Mouse (Mus musculus) hindbrain, embryonic 10.5 days (tissue): ENCODE data around the gene Egflam. TPM values are rescaled to one million over a fixed set of nuclear protein-coding genes. Genes with fewer than 3 reads are reported as not detected.

ENCODE experiments used
- DNase-seq: peaks from one replicate; pipeline ENCODE4 v3.0.0-alpha.2; 2017; ENCODE audit warnings: low spot score
- H3K27ac ChIP-seq: fragments of 300-500 bp; sonication (generic); 2 replicates; pipeline ENCODE4 v1.5.1; 2016; ENCODE audit warnings: mild to moderate bottlenecking, moderate library complexity
- H3K27me3 ChIP-seq: fragments of 300-500 bp; sonication (generic); 2 replicates; pipeline ENCODE4 v1.6.1; 2016; ENCODE audit warnings: mild to moderate bottlenecking; ENCODE audit not compliant: poor library complexity, insufficient read depth, severe bottlenecking
- H3K36me3 ChIP-seq: fragments of 300-500 bp; sonication (generic); 2 replicates; pipeline ENCODE4 v1.6.1; 2016; ENCODE audit warnings: mild to moderate bottlenecking, moderate library complexity
- H3K4me1 ChIP-seq: fragments of 300-500 bp; sonication (generic); replicated peaks from 2 replicates; pipeline ENCODE4 v1.6.1; 2016; ENCODE audit warnings: mild to moderate bottlenecking
- H3K4me3 ChIP-seq: fragments of 300-500 bp; sonication (generic); 2 replicates; pipeline ENCODE4 v1.5.1; 2016; ENCODE audit warnings: mild to moderate bottlenecking, moderate library complexity
- H3K9me3 ChIP-seq: fragments of 300-500 bp; sonication (generic); 2 replicates; pipeline ENCODE4 v1.6.1; 2016; ENCODE audit warnings: mild to moderate bottlenecking, moderate library complexity
- WGBS: fragments of 180-500 bp; shearing (Covaris S2); methylation state at CpG from one replicate; pipeline ENCODE4 v1.1.7; 2016; 5-methylcytosine and 5-hydroxymethylcytosine counted together
- polyA plus RNA-seq: library from polyadenylated mRNA; unstranded; fragments of >200 nt; fragmentation: Nextera tagmentation; extraction: Ambion mirVana; gene quantifications from 2 replicates; pipeline ENCODE4 v1.2.1, GENCODE M21; 2016

Egflam gene
- polyA plus RNA-seq, 1 experiment from 2014 or later = 12.8 TPM

DNA sequence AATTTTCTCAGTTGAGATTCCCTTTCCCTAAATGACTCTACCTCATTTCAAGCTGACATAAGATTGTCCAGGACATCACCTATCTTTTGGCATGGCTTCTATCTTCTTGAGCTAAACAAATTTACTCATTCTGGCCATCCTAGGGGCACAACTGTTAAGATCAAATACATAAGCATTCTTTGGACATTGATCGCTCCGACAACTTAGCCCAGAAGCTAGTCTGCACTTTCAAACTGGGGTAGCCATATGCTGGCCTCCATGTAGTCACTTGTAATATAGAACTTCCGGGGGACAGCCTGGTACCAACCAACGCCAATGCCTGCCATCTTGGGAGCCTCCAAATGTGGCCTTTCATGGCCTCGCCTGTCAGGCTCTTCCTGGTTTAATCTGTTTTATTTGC lies 195.2 kb downstream of the Egflam start:
- WGBS = 89% methylated on average over 5 of the region's 5 CpGs
- peaks cover 72% of the 10 kb centered on the region for H3K4me1 ChIP-seq
- no peaks in the 10 kb centered on the region for H3K9me3 ChIP-seq
- no peak overlapping the region for H3K4me3 ChIP-seq
- H3K36me3 ChIP-seq = no peaks in the 10 kb centered on the region
- no peaks in the 10 kb centered on the region for H3K27me3 ChIP-seq
- no peak overlapping the region for H3K27ac ChIP-seq
- DNase-seq = no peak

DNA sequence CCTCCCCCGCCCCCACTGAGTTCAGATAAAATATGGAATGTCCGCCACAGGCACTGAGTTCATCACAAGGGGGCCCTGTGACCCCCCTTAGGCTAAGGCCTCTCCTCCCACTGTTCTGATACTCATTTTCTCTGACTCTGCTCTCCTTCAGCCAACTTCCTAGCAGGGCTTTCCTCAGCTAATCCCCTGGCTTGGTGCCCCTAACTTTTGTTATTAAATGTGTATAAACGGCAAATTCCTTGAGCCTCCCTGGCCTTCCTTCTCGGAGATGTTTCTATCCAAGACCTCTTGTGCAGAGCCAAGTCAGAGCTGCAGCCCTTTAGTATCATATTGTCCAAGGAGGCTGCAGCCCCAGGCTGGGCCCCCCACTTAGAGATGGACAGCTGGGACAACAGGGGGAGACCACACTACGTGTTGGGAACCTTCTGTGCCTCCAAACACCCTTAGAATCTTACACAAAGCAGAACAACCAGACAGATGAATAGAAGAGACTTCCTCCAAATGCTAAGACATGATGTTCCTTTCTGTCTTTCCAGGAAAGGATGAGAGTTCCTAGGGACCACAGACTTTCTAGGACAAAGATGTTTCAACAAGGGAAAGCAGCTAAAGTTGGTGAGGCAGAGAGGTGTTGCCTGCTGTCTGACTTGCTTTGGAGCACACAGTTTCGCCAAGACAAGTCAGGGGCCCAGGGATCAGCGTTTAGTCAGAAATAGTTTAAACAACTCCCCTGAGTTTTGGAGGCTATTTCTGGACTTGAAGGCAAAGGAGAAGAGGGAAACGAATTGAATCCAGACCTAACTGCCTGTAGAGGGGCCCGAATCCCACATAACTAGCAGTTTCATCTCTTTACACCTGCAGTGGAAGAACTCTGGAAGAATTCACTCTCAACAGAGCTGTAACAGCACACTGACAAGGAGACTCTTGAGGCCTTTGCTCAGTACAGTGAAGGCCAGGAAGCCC lies 196.5 kb downstream of the Egflam start:
- no peak for DNase-seq
- H3K9me3 ChIP-seq = no peaks in the 10 kb centered on the region
- H3K36me3 ChIP-seq = no peaks in the 10 kb centered on the region
- no peaks in the 10 kb centered on the region for H3K27me3 ChIP-seq
- H3K4me3 ChIP-seq = no peak overlapping the region
- 55% methylated on average over 9 of the region's 9 CpGs for WGBS
- H3K27ac ChIP-seq = peak overlapping the region; percentile 75
- H3K4me1 ChIP-seq = peaks cover 81% of the 10 kb centered on the region

DNA sequence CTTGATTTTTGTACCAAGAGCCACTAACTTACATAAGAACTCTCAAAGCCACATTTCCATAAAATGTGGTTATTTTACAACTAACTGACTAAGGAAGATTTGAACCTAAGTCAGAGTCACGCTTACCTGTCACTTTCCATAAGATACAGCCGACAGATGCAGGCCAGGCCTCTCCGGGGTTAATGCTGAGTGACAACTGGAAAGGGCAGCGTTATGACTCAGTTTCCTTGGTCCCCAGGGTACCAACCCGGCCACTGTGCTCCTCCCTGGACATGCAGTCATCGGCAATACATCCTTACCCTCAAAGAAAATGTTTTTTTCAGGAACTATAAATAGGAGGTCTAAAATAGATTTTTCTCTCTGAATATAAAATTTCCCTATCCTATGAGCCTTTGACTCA lies 197.9 kb downstream of the Egflam start:
- no peaks in the 10 kb centered on the region for H3K9me3 ChIP-seq
- H3K27me3 ChIP-seq = no peaks in the 10 kb centered on the region
- WGBS = 54% methylated on average over 6 of the region's 6 CpGs
- H3K27ac ChIP-seq = no peak overlapping the region
- no peak overlapping the region for H3K4me3 ChIP-seq
- no peak for DNase-seq
- H3K4me1 ChIP-seq = peaks cover 84% of the 10 kb centered on the region
- no peaks in the 10 kb centered on the region for H3K36me3 ChIP-seq

DNA sequence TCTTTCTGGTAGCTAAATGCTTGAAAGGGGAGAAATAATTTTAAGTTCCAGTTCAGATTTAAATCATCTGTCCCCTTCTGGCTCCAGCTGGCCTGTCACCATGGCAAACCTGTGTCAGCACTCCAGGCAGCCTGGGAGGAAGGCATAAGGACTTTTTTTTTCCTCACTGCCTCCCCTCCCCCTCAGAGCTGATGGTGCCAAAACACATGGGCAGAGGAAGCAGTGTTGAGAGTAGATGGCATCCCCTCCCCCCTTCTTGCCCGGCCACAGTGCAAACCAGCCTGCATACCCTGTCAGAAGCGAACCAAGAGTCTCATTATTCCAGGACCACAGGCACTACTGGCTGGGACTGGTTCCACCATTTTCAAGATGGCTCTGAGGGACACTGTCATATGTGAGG lies 199.4 kb downstream of the Egflam start:
- peaks cover 86% of the 10 kb centered on the region for H3K4me1 ChIP-seq
- H3K27me3 ChIP-seq = no peaks in the 10 kb centered on the region

DNA sequence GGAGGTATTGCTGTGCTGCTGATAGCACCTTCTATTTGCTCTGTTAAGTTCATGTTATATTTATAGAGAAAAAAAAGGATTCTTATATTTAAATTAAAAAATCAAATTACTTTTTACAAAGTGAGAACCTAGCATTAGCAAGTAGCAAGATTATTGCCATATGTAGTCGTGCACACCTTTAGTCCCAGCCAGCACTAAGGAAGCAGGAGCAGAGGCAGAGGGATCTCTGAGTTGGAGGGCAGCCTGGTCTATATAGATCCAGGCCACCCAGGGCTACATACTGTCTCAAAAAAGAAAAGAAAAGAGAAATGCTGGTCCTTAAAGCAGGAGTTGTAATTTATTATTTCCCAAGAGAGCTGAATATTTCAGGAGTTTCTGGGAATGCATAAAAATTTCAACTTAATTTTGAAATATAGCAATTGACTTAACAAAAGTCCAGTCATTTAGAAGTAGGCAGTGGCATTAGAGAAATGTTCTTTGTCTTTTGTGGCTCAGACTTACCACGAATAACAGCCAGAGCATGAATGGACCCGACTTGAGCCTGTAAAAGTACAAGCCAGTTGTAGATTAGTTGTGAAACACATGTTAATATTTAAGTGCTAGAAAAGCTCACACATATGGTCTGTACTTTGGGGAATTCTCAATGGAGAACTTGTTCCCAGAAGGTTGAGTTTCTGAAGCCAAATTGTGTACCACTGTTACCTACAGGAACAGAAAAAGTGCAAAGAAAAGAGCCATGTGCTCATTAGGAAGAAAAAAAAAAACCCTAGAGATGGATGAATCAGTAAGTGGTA lies 200.3 kb downstream of the Egflam start:
- no peaks in the 10 kb centered on the region for H3K27me3 ChIP-seq
- peaks cover 87% of the 10 kb centered on the region for H3K4me1 ChIP-seq
- H3K9me3 ChIP-seq = no peaks in the 10 kb centered on the region
- 63% methylated on average over 3 of the region's 3 CpGs for WGBS
- H3K4me3 ChIP-seq = no peak overlapping the region
- DNase-seq = no peak
- H3K36me3 ChIP-seq = no peaks in the 10 kb centered on the region
- peak overlapping the region; percentile 29; the same call in 1 of the 2 replicates for H3K27ac ChIP-seq

More for the DNA sequence above, 199.4 kb downstream of the Egflam start:
- H3K36me3 ChIP-seq = no peaks in the 10 kb centered on the region
- H3K4me3 ChIP-seq = no peak overlapping the region
- 44% methylated on average over 2 of the region's 2 CpGs for WGBS
- H3K9me3 ChIP-seq = no peaks in the 10 kb centered on the region
- peak overlapping the region; percentile 19; the same call in 1 of the 2 replicates for H3K27ac ChIP-seq
- DNase-seq = no peak

DNA sequence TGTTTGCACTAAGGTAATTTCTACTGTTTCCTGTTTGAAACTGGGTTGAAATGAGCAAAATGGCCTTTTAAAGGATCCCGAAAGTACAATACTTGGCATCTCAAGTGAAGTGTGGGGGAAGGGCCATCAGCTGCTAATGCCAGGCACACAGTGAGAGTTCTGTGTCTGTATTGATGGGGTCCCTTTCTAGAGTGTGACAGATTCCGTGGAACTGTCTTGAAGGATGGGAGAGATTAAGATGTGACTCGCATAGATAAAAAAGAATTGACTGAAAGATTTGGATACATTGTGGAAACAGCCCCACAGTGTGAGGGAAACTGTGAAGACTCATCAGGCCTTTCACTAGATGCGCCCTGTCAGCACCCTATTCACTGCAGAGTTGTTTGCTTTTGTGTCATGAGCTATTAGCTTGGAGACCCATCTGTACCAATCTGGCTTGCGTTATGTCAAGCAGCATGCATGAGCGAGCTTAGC lies 203.4 kb downstream of the Egflam start:
- no peak overlapping the region for H3K4me3 ChIP-seq
- H3K36me3 ChIP-seq = peaks cover 19% of the 10 kb centered on the region
- no peaks in the 10 kb centered on the region for H3K9me3 ChIP-seq
- peak; percentile 41 for DNase-seq
- peak overlapping the region; percentile 81 for H3K27ac ChIP-seq
- 18% methylated on average over 6 of the region's 6 CpGs for WGBS
- no peaks in the 10 kb centered on the region for H3K27me3 ChIP-seq
- H3K4me1 ChIP-seq = peaks cover 68% of the 10 kb centered on the region

GRCm38 (mm10) chr15:7194147-7194720 lies 204.0 kb downstream of the Egflam start:
- H3K36me3 ChIP-seq = peaks cover 24% of the 10 kb centered on the region
- H3K9me3 ChIP-seq = no peaks in the 10 kb centered on the region
- H3K4me3 ChIP-seq = peak overlapping the region; percentile 20; the same call in 1 of the 2 replicates
- peak; percentile 65 for DNase-seq
- H3K4me1 ChIP-seq = peaks cover 62% of the 10 kb centered on the region
- H3K27ac ChIP-seq = peak overlapping the region; percentile 81
- no peaks in the 10 kb centered on the region for H3K27me3 ChIP-seq
- 16% methylated on average over 13 of the region's 13 CpGs for WGBS

GRCm38 (mm10) chr15:7192582-7192981 lies 205.6 kb downstream of the Egflam start:
- Histone ChIP-seq H3K27ac (no peak overlapping the region), H3K36me3 (peaks cover 26% of the 10 kb centered on the region), H3K4me1 (peaks cover 47% of the 10 kb centered on the region), H3K9me3 (no peaks in the 10 kb centered on the region), H3K4me3 (no peak overlapping the region), H3K27me3 (no peaks in the 10 kb centered on the region)
- 87% methylated on average over 2 of the region's 2 CpGs for WGBS
- DNase-seq = no peak

DNA sequence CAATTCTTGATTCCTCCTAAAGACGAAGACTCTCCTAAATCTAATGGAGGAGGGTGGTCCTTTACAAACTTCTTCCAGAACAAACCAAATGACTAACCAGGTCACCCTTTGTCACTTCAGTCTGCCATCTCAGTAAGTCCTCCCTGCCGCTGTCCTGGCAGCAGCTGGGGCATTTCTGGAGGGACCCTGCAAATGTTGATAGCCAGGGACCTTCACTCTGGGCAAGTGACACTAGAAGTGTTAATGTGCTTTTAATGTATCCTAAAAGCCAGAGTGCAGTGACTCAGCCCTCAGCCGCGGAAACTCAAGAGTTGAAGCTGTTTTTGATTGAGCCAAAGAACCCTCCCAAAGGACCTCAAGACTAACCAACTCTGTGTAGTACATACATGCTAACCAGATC lies 207.1 kb downstream of the Egflam start:
- H3K27ac ChIP-seq = no peak overlapping the region
- peaks cover 38% of the 10 kb centered on the region for H3K36me3 ChIP-seq
- no peak overlapping the region for H3K4me3 ChIP-seq
- no peaks in the 10 kb centered on the region for H3K27me3 ChIP-seq
- 90% methylated on average over 4 of the region's 4 CpGs for WGBS
- H3K4me1 ChIP-seq = peaks cover 36% of the 10 kb centered on the region
- no peak for DNase-seq
- no peaks in the 10 kb centered on the region for H3K9me3 ChIP-seq

GRCm38 (mm10) chr15:7189678-7190454 lies 208.3 kb downstream of the Egflam start:
- WGBS = 92% methylated on average over 22 of the region's 22 CpGs
- Histone ChIP-seq H3K9me3 (no peaks in the 10 kb centered on the region), H3K27ac (no peak overlapping the region), H3K4me1 (peaks cover 24% of the 10 kb centered on the region), H3K36me3 (peaks cover 50% of the 10 kb centered on the region), H3K4me3 (no peak overlapping the region), H3K27me3 (no peaks in the 10 kb centered on the region)
- no peak for DNase-seq

GRCm38 (mm10) chr15:7187682-7188081 lies 210.5 kb downstream of the Egflam start:
- H3K9me3 ChIP-seq = no peaks in the 10 kb centered on the region
- no peaks in the 10 kb centered on the region for H3K27me3 ChIP-seq
- H3K4me1 ChIP-seq = peaks cover 9% of the 10 kb centered on the region
- H3K27ac ChIP-seq = no peak overlapping the region
- WGBS = 94% methylated on average over 6 of the region's 6 CpGs
- DNase-seq = no peak
- H3K36me3 ChIP-seq = peaks cover 57% of the 10 kb centered on the region
- H3K4me3 ChIP-seq = no peak overlapping the region

GRCm38 (mm10) chr15:7180576-7180975 lies 217.6 kb downstream of the Egflam start:
- Histone ChIP-seq H3K4me3 (no peak overlapping the region), H3K27me3 (no peaks in the 10 kb centered on the region), H3K9me3 (no peaks in the 10 kb centered on the region), H3K4me1 (peaks cover 21% of the 10 kb centered on the region), H3K27ac (no peak overlapping the region), H3K36me3 (peaks cover 41% of the 10 kb centered on the region)
- 45% methylated on average over 6 of the region's 6 CpGs for WGBS
- no peak for DNase-seq
